Mouse (Mus musculus): Measurements from ENCODE around the gene Hacl1. TPM values are rescaled to one million over a fixed set of nuclear protein-coding genes. Genes with fewer than 3 reads are reported as not detected.

Hacl1 gene
- total and polyA plus RNA-seq, 2 experiments from 2014 or later, result 6.5 to 7.7 TPM

- Histone ChIP-seq H3K4me3 (ENCODE audit: low read depth, low read length) (peak overlapping the region; percentile 39), H3K36me3 (ENCODE audit: insufficient read depth) (peaks cover 4% of the 10 kb centered on the region), H3K4me2 (ENCODE audit: low read depth) (peak overlapping the region; percentile 51), H3K9ac (peak overlapping the region; percentile 69), H3K4me1 (ENCODE audit: insufficient read depth) (peaks cover 10% of the 10 kb centered on the region), H3K27ac (ENCODE audit: low read depth, low read length) (peak overlapping the region; percentile 98), H3K9me3 (ENCODE audit: low read length) (no peaks in the 10 kb centered on the region), H3K27me3 (ENCODE audit: insufficient read depth, low read length) (no peaks in the 10 kb centered on the region)
- peak; percentile 60 for TF ChIP-seq CTCF (IDR thresholded peaks at IDR 0.05; ENCODE audit: low read depth)
- peak; percentile 95 for DNase-seq
- peak; percentile 96 for ATAC-seq
- under 1% methylated on average over 44 of the region's 44 CpGs for WGBS
Measured at GRCm38 (mm10) chr14:31661671-31662554, 20.8 kb upstream of the Hacl1 start.

- WGBS, result 16% methylated on average over 7 of the region's 7 CpGs
Measured at GRCm38 (mm10) chr14:31660312-31661093, 19.4 kb upstream of the Hacl1 start.

DNA sequence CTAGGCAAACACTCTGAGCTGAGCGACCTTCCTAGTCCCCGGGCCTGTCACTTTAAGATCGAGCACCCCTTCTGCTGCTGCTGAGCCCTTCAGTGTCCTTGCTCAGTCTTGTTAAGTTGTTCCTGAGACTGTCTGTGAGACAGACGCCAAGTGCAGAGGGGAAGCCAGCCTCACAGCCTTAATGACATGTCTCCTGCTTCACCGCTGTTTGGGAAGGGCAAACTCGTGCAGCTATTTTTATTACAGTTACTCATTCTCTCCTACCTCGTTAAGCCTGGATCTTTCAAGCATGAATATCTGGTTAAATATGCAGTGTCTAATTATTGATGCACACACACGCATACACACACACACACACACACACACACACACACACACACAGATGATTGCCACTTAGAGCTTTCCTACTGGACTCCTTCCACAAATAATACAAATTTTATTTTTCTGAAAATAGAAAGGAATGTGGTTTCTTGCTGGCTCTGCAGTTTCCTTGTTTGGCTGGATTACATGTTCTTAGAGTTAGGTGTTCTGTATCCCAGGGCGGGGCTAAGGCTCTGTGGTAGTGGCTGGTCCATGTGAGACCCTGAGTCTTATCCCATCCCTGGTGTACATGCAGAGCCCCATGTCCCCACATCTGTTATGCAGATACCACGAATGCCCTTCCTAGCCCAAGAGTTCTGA, 18.6 kb upstream of the Hacl1 start:
- peaks cover 10% of the 10 kb centered on the region for H3K4me1 ChIP-seq (ENCODE audit: insufficient read depth)

More at GRCm38 (mm10) chr14:31660312-31661093, 19.4 kb upstream of the Hacl1 start:
- no peak overlapping the region for H3K9ac ChIP-seq
- H3K4me2 ChIP-seq (ENCODE audit: low read depth), result no peak overlapping the region
- H3K4me1 ChIP-seq (ENCODE audit: insufficient read depth), result peaks cover 10% of the 10 kb centered on the region
- no peaks in the 10 kb centered on the region for H3K36me3 ChIP-seq (ENCODE audit: insufficient read depth)
- H3K9me3 ChIP-seq (ENCODE audit: low read length), result no peaks in the 10 kb centered on the region
- peak overlapping the region; percentile 98 for H3K27ac ChIP-seq (ENCODE audit: low read depth, low read length)
- no peak for ATAC-seq
- no peak for TF ChIP-seq CTCF (IDR thresholded peaks at IDR 0.05; ENCODE audit: low read depth)
- peak; percentile 29 for DNase-seq
- H3K27me3 ChIP-seq (ENCODE audit: insufficient read depth, low read length), result no peaks in the 10 kb centered on the region
- H3K4me3 ChIP-seq (ENCODE audit: low read depth, low read length), result no peak overlapping the region

GRCm38 (mm10) chr14:31658126-31658680, 17.1 kb upstream of the Hacl1 start:
- Histone ChIP-seq H3K9me3 (ENCODE audit: low read length) (no peaks in the 10 kb centered on the region), H3K27ac (ENCODE audit: low read depth, low read length) (no peak overlapping the region), H3K4me3 (ENCODE audit: low read depth, low read length) (no peak overlapping the region), H3K27me3 (ENCODE audit: insufficient read depth, low read length) (no peaks in the 10 kb centered on the region), H3K4me2 (ENCODE audit: low read depth) (no peak overlapping the region), H3K9ac (no peak overlapping the region), H3K4me1 (ENCODE audit: insufficient read depth) (peaks cover 10% of the 10 kb centered on the region), H3K36me3 (ENCODE audit: insufficient read depth) (no peaks in the 10 kb centered on the region)
- DNase-seq (no peak), ATAC-seq (no peak)
- 76% methylated on average over 8 of the region's 8 CpGs for WGBS
- TF ChIP-seq CTCF (IDR thresholded peaks at IDR 0.05; ENCODE audit: low read depth), result no peak

More for the DNA sequence above, 18.6 kb upstream of the Hacl1 start:
- WGBS, result 28% methylated on average over 10 of the region's 10 CpGs
- H3K27me3 ChIP-seq (ENCODE audit: insufficient read depth, low read length), result no peaks in the 10 kb centered on the region
- peak overlapping the region; percentile 35; the same call in 1 of the 2 replicates for H3K9ac ChIP-seq
- no peak overlapping the region for H3K4me3 ChIP-seq (ENCODE audit: low read depth, low read length)
- H3K27ac ChIP-seq (ENCODE audit: low read depth, low read length), result peak overlapping the region; percentile 98
- no peaks in the 10 kb centered on the region for H3K36me3 ChIP-seq (ENCODE audit: insufficient read depth)
- peak; percentile 52 for DNase-seq
- no peak for ATAC-seq
- no peaks in the 10 kb centered on the region for H3K9me3 ChIP-seq (ENCODE audit: low read length)
- H3K4me2 ChIP-seq (ENCODE audit: low read depth), result no peak overlapping the region
- TF ChIP-seq CTCF (IDR thresholded peaks at IDR 0.05; ENCODE audit: low read depth), result no peak

- Histone ChIP-seq H3K9me3 (ENCODE audit: low read length) (no peaks in the 10 kb centered on the region), H3K27me3 (ENCODE audit: insufficient read depth, low read length) (no peaks in the 10 kb centered on the region), H3K36me3 (ENCODE audit: insufficient read depth) (no peaks in the 10 kb centered on the region), H3K4me2 (ENCODE audit: low read depth) (no peak overlapping the region), H3K4me3 (ENCODE audit: low read depth, low read length) (no peak overlapping the region), H3K27ac (ENCODE audit: low read depth, low read length) (no peak overlapping the region), H3K9ac (no peak overlapping the region), H3K4me1 (ENCODE audit: insufficient read depth) (peaks cover 3% of the 10 kb centered on the region)
- peak; percentile 93 for TF ChIP-seq CTCF (IDR thresholded peaks at IDR 0.05; ENCODE audit: low read depth)
- DNase-seq (peak; percentile 87), ATAC-seq (0 out of 2 replicates have a peak, but pooled peaks have one; percentile 14)
- WGBS, result 34% methylated on average over 5 of the region's 5 CpGs
Measured at GRCm38 (mm10) chr14:31656857-31657645, 16.0 kb upstream of the Hacl1 start.

GRCm38 (mm10) chr14:31656386-31656785, 15.3 kb upstream of the Hacl1 start:
- no peaks in the 10 kb centered on the region for H3K36me3 ChIP-seq (ENCODE audit: insufficient read depth)
- H3K9ac ChIP-seq, result no peak overlapping the region
- no peaks in the 10 kb centered on the region for H3K9me3 ChIP-seq (ENCODE audit: low read length)
- 77% methylated on average over 7 of the region's 7 CpGs for WGBS
- no peaks in the 10 kb centered on the region for H3K27me3 ChIP-seq (ENCODE audit: insufficient read depth, low read length)
- DNase-seq (no peak), ATAC-seq (no peak)
- H3K4me1 ChIP-seq (ENCODE audit: insufficient read depth), result peaks cover 3% of the 10 kb centered on the region
- TF ChIP-seq CTCF (IDR thresholded peaks at IDR 0.05; ENCODE audit: low read depth), result no peak
- no peak overlapping the region for H3K4me3 ChIP-seq (ENCODE audit: low read depth, low read length)
- H3K4me2 ChIP-seq (ENCODE audit: low read depth), result no peak overlapping the region
- no peak overlapping the region for H3K27ac ChIP-seq (ENCODE audit: low read depth, low read length)

Data from forebrain, postnatal 0 days (tissue).